Mouse (Mus musculus) thymus, postnatal 14 days (tissue): Measurements from ENCODE around the gene Dph3.

ENCODE experiments used
- DNase-seq: peaks from one replicate; pipeline ENCODE4 v3.0.0; 2021

Gene Dph3

GRCm38 (mm10) chr14:32084761-32085485 lies 606 bp downstream of the Dph3 start, which contains the start of gene Oxnad1:
Oxnad1 (plus strand) TSS chr14:32085374.
- DNase-seq, result peak; percentile 89

DNA sequence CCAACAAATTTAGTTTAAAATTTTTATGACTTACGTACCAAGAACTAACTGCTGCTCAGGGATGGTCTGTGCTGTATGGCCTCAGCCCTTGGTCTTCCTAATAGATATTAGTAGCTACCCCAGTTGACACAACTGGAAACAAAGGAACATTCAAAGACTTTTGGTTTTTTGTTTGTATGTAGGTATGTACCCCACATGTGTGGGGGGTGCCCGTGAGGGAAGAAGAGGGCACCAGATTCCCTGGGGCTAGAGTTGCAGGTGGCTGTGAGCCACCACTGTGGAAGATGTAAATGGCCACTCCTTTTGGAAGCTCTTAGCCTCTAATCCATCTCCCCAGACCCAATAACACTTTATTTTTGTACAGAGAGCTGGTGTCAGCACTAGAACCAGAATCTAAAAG lies 2.1 kb downstream of the Dph3 start:
- DNase-seq, result no peak

DNA sequence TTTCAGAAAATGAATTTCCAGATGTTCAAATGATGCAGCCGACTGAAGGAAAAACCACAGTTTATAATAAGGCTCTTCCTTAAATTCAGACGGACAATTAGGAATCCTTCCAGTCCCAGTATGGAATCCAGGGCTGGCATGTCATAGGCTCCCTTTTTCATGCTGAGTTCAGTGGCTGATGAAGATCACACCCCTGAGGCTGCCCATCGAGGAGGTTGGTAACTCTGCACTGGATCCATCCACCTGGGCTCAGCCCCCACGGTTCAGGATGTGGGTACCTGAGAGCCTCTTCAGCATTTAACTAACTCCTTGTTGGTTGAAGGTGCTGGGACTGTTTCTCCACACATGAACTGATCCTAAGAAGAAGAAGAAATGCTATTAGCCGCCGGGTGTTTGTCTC lies 2.6 kb downstream of the Dph3 start:
- DNase-seq, result no peak

- no peak for DNase-seq
These were observed 4.5 kb downstream of the Dph3 start for GRCm38 (mm10) chr14:32081026-32081425.

- peak; percentile 49 for DNase-seq
These were observed 8.5 kb downstream of the Dph3 start for GRCm38 (mm10) chr14:32076896-32077575.

DNA sequence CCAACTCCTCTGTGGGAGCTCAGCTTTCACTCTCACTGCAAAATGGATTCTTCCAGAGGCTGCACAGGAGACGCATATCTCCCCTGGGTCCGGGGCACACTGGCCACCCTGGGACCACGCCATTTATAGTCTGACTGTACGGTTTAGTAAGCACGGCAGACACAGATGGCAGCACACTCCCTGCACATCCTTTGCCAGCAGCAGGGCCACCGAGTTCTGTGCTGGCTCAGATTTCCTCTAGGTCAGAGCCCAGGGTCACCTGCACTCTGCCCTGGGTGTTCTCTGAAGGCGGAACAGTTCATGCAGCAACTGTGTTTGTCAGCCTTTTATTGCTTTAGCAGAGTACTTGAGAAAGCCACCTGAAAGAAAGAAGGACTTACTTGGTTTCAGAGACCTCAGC lies 11.6 kb downstream of the Dph3 start:
- DNase-seq, result no peak

- DNase-seq, result no peak
These were observed 12.3 kb downstream of the Dph3 start for GRCm38 (mm10) chr14:32073211-32073685.

GRCm38 (mm10) chr14:32072807-32073206 lies 12.7 kb downstream of the Dph3 start:
- no peak for DNase-seq

DNA sequence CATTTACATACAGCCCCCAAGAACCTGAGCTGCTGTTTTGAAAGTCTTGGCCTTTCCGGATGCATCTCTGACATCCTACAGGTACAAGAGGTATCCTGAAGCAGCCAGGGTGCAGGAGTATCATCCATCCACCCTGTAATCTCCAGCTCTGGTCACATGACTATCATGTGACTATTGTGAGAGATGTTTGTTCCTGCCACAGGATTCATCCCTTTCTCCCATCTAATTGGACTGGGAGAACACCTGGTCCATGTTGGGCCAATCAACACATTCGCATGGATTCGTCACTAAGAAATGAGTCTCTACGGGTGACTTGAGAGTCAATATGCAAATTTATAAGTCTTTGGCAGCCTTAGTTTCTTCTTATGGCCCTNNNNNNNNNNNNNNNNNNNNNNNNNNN lies 24.1 kb downstream of the Dph3 start:
- no peak for DNase-seq

GRCm38 (mm10) chr14:32057664-32058063 lies 27.9 kb downstream of the Dph3 start:
- DNase-seq, result no peak

- DNase-seq, result peak; percentile 52
These were observed 28.9 kb downstream of the Dph3 start for GRCm38 (mm10) chr14:32056675-32057074.

GRCm38 (mm10) chr14:32055781-32056180 lies 29.7 kb downstream of the Dph3 start:
- DNase-seq, result no peak

- DNase-seq, result no peak
These were observed 30.7 kb downstream of the Dph3 start for GRCm38 (mm10) chr14:32054788-32055187.

DNA sequence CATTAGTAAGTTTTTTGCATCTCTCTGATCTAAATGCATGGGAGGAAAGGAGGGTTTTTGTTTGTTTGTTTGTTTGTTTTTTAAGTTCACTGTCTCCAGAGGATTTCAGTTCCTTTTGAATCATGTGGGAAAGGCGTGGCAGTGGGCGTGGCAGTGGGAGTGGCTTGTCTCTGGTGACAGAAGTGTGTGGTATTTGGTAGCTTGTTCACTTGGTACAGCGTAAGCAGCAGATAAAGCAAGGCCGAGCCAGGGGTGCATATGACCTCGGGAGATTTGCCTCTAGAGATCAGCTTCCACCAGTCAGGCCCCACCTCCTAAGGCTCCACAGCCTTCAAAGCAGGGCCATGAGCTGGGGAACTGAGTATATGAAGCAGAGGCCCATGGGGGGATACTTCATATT lies 31.6 kb downstream of the Dph3 start:
- no peak for DNase-seq

- no peak for DNase-seq
These were observed 35.4 kb downstream of the Dph3 start for GRCm38 (mm10) chr14:32050171-32050570.

DNA sequence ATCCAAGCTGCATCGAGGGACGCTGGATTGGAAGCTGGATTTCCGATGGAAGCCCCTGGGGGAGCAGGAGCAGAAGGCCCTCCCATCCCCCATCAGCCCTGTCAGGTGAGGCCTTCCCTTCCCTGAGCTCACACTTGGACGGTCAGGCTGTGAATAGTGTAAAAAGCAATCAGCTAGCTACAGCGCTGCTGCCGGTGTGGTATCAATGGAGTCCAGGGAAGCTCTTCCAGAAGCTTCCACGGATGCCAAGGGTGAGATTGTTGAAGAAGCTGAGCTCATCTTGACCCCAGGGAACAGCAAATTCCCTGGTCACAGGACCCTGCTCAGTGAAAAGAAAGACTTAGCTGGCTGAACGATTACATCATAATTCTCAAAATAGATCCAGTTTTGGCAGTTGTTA lies 39.2 kb downstream of the Dph3 start:
- DNase-seq, result no peak

- DNase-seq, result no peak
These were observed 43.4 kb downstream of the Dph3 start for GRCm38 (mm10) chr14:32042108-32042507.

DNA sequence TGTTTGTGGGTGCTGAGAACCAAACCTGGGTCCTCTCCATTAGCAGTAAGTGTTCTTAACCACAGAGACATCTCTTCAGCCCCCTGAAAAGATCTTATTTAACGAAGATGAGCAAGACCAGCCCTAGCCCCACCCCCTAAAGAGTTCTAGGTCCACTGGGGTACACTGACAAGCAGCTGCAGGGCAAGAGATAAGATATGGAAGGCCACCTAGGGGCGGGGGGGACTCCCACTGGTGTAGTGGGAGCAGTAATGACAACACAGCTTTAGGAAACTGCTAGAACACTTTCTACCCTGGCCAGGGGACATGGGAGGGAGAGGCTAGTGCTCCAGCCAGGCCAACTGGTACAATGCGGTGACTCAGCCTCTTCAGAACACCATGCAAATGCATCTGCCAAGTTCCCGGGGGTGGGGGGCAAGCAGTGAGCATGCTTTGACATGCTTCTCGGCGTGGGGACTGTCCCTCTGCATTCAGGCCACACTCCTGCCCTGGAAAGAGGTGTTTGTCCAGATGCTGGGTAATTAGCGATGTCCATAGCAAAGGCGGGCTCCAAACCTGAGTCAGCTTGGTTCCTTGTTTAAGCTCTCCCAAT lies 47.8 kb downstream of the Dph3 start:
- DNase-seq, result no peak

DNA sequence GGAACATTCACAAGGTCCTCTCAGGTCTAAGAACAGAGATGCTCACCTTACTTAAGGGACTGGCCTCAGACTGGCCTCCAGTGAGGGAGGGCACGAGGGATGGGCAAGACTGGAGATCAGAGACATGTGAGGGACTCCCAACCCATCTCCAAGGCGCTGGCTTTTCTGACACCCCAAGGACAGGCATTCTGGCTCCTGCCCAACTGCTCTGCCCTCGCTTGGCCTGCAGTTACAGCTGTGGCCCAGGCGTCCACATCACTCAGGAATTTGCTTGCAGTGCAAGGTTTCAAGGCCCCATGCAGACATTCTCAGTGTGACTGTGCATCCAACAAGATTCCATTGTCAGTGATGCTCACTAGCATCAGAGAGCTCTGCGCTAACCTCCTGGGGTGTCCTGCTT lies 49.0 kb downstream of the Dph3 start:
- no peak for DNase-seq

DNA sequence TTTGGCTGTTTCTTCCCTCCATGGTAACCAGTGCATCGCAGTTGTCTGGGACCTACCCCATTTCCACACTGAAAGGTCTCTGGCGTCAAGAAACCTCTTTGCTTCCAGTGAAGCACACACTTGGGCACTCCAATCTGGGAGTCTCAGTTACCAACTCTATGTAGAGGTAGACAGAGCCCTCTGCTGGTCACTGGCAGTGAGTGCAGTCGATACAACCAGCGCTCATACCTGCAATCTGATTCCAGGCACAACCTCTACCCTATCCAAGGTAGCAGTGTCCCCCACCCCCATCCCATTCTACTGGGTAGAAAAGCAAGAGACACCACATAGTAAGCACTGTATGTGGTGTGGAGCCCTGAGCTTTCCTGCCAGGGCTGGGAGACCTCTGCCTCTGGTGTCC lies 53.0 kb downstream of the Dph3 start:
- peak; percentile 55 for DNase-seq
